Mouse (Mus musculus): Measurements from ENCODE around the gene Ctnnb1.
A peak's percentile ranks its signal among the peaks of the same experiment; 100 is the strongest.

The Ctnnb1 gene

GRCm38 (mm10) chr9:120930021-120930420 is 1.0 kb downstream of the Ctnnb1 start:
- no peak for DNase-seq

- DNase-seq = no peak
Observed at GRCm38 (mm10) chr9:120930811-120931210, 1.8 kb downstream of the Ctnnb1 start.

GRCm38 (mm10) chr9:120932371-120932770 is 3.4 kb downstream of the Ctnnb1 start:
- no peak for DNase-seq

- peak; percentile 99 for DNase-seq
Observed at GRCm38 (mm10) chr9:120932797-120933586, 4.0 kb downstream of the Ctnnb1 start.

- DNase-seq = no peak
Observed at GRCm38 (mm10) chr9:120933587-120933885, 4.5 kb downstream of the Ctnnb1 start.

- DNase-seq = peak; percentile 63
Observed at GRCm38 (mm10) chr9:120933886-120934758, 5.1 kb downstream of the Ctnnb1 start.

GRCm38 (mm10) chr9:120934821-120935633 is 6.0 kb downstream of the Ctnnb1 start:
- DNase-seq = no peak

- no peak for DNase-seq
Observed at GRCm38 (mm10) chr9:120935634-120935922, 6.6 kb downstream of the Ctnnb1 start.

GRCm38 (mm10) chr9:120936351-120936750 is 7.3 kb downstream of the Ctnnb1 start:
- peak; percentile 80 for DNase-seq

- DNase-seq = no peak
Observed at GRCm38 (mm10) chr9:120940858-120941257, 11.8 kb downstream of the Ctnnb1 start.

GRCm38 (mm10) chr9:120943757-120944156 is 14.7 kb downstream of the Ctnnb1 start:
- DNase-seq = no peak

GRCm38 (mm10) chr9:120944211-120944610 is 15.2 kb downstream of the Ctnnb1 start:
- DNase-seq = no peak

- no peak for DNase-seq
Observed at GRCm38 (mm10) chr9:120946131-120946530, 17.1 kb downstream of the Ctnnb1 start.

- DNase-seq = no peak
Observed at GRCm38 (mm10) chr9:120948832-120949231, 19.8 kb downstream of the Ctnnb1 start.

- no peak for DNase-seq
Observed at GRCm38 (mm10) chr9:120950761-120951160, 21.7 kb downstream of the Ctnnb1 start.

- no peak for DNase-seq
Observed at GRCm38 (mm10) chr9:120951947-120952346, 22.9 kb downstream of the Ctnnb1 start.

- DNase-seq = no peak
Observed at GRCm38 (mm10) chr9:120958051-120958450, 29.0 kb downstream of the Ctnnb1 start.

GRCm38 (mm10) chr9:120958560-120958959 is 29.5 kb downstream of the Ctnnb1 start:
- DNase-seq = no peak

- DNase-seq = no peak
Observed at GRCm38 (mm10) chr9:120959225-120959624, 30.2 kb downstream of the Ctnnb1 start.

- DNase-seq = peak; percentile 29
Observed at GRCm38 (mm10) chr9:120960611-120961010, 31.6 kb downstream of the Ctnnb1 start.

GRCm38 (mm10) chr9:120961466-120961865 is 32.5 kb downstream of the Ctnnb1 start:
- DNase-seq = peak; percentile 60

GRCm38 (mm10) chr9:120961969-120962700 is 33.1 kb downstream of the Ctnnb1 start:
- DNase-seq = no peak

GRCm38 (mm10) chr9:120963104-120963503 is 34.1 kb downstream of the Ctnnb1 start:
- no peak for DNase-seq
